Mouse (Mus musculus) limb, embryonic 14.5 days (tissue): ENCODE measurements around the gene 1700012B07Rik. TPM values are rescaled to one million over a fixed set of nuclear protein-coding genes. Genes with fewer than 3 reads are reported as not detected.

Experiments
- ATAC-seq: fragments of 200-750 bp; cut with Nextera tagmentation; 2 replicates; pipeline ENCODE4 v1.8.0; 2017; ENCODE audit warnings: low read depth, moderate number of reproducible peaks, moderate TSS enrichment; ENCODE audit not compliant: low FRiP score
- DNase-seq: peaks from one replicate; pipeline ENCODE4 v3.0.0-alpha.2; 2015; ENCODE audit warnings: low spot score
- H3K27ac ChIP-seq: fragments of 300-500 bp; sonication (generic); replicated peaks from 2 replicates; pipeline ENCODE4 v1.5.1; 2014; ENCODE audit warnings: low read depth, mild to moderate bottlenecking, low read length, moderate library complexity, mixed read lengths
- H3K27me3 ChIP-seq: fragments of 300-500 bp; sonication (generic); 2 replicates; pipeline ENCODE4 v1.6.1; 2014; ENCODE audit warnings: low read length, mixed read lengths; ENCODE audit not compliant: control insufficient read depth, insufficient read depth
- H3K36me3 ChIP-seq: fragments of 300-500 bp; sonication (generic); 2 replicates; pipeline ENCODE4 v1.6.1; 2014; ENCODE audit warnings: mild to moderate bottlenecking, low read length, moderate library complexity, mixed read lengths; ENCODE audit not compliant: control insufficient read depth, insufficient read depth
- H3K4me1 ChIP-seq: fragments of 300-500 bp; sonication (generic); 2 replicates; pipeline ENCODE4 v1.6.1; 2014; ENCODE audit warnings: antibody characterized with exemption, low read length, mixed read lengths; ENCODE audit not compliant: control insufficient read depth, insufficient read depth
- H3K4me2 ChIP-seq: fragments of 300-500 bp; sonication (generic); replicated peaks from 2 replicates; pipeline ENCODE4 v1.6.1; 2014; ENCODE audit warnings: low read depth, mild to moderate bottlenecking, low read length, moderate library complexity; ENCODE audit not compliant: severe bottlenecking
- H3K4me3 ChIP-seq: fragments of 300-500 bp; sonication (generic); replicated peaks from 2 replicates; pipeline ENCODE4 v1.5.1; 2014; ENCODE audit warnings: low read length
- H3K9ac ChIP-seq: fragments of 300-500 bp; sonication (generic); 2 replicates; pipeline ENCODE4 v1.6.1; 2014; ENCODE audit warnings: mild to moderate bottlenecking, low read depth, low read length, moderate library complexity; ENCODE audit not compliant: severe bottlenecking
- H3K9me3 ChIP-seq: fragments of 300-500 bp; sonication (generic); 2 replicates; pipeline ENCODE4 v1.6.1; 2016; ENCODE audit warnings: low read length; ENCODE audit not compliant: control insufficient read depth
- POLR2A ChIP-seq: fragments of 200-500 bp; IDR thresholded peaks from 2 replicates; pipeline ENCODE4 v1.8.0; 2012; ENCODE audit warnings: inconsistent platforms, mild to moderate bottlenecking, moderate library complexity, borderline replicate concordance; ENCODE audit not compliant: insufficient read depth, insufficient read length; ENCODE audit errors: extremely low read depth
- WGBS: fragments of 180-500 bp; shearing (Covaris S2); extraction: QIAGEN DNeasy Blood & Tissue Kit; methylation state at CpG from one replicate; pipeline ENCODE4 v1.1.7; 2014; 5-methylcytosine and 5-hydroxymethylcytosine counted together
- polyA plus RNA-seq, 2 experiments: library from polyadenylated mRNA; depleted of rRNA in 1 of 2; stranded (reverse) in 1 of 2; unstranded in 1 of 2; fragments of >200 nt; fragmentation: Nextera tagmentation in 1 of 2; extraction: Ambion mirVana in 1 of 2; gene quantifications; 2 replicates each; pipeline versions ENCODE4 v1.2.1 to v1.2.3; 2012 to 2014

Gene 1700012B07Rik
- polyA plus RNA-seq, 2 experiments, result not detected

GRCm38 (mm10) chr11:109790221-109790620 is 37.6 kb downstream of the 1700012B07Rik start:
- 85% methylated on average over 8 of the region's 8 CpGs for WGBS

GRCm38 (mm10) chr11:109785392-109785791 is 42.5 kb downstream of the 1700012B07Rik start:
- TF ChIP-seq POLR2A, result no peak
- ATAC-seq (no peak), DNase-seq (no peak)
- H3K27me3 ChIP-seq, result no peaks in the 10 kb centered on the region
- no peak overlapping the region for H3K4me2 ChIP-seq
- H3K9ac ChIP-seq, result no peak overlapping the region
- H3K27ac ChIP-seq, result no peak overlapping the region
- H3K4me3 ChIP-seq, result no peak overlapping the region
- no peaks in the 10 kb centered on the region for H3K4me1 ChIP-seq
- WGBS, result 63% methylated on average over 5 of the region's 5 CpGs
- no peaks in the 10 kb centered on the region for H3K9me3 ChIP-seq
- H3K36me3 ChIP-seq, result no peaks in the 10 kb centered on the region

More at GRCm38 (mm10) chr11:109790221-109790620, 37.6 kb downstream of the 1700012B07Rik start:
- Histone ChIP-seq H3K4me3 (no peak overlapping the region), H3K9ac (no peak overlapping the region), H3K9me3 (no peaks in the 10 kb centered on the region), H3K4me1 (no peaks in the 10 kb centered on the region), H3K27ac (no peak overlapping the region), H3K27me3 (no peaks in the 10 kb centered on the region), H3K36me3 (no peaks in the 10 kb centered on the region), H3K4me2 (no peak overlapping the region)
- TF ChIP-seq POLR2A, result no peak
- no peak for DNase-seq
- no peak for ATAC-seq

- WGBS, result 71% methylated on average over 1 of the region's 1 CpGs
- H3K4me2 ChIP-seq, result no peak overlapping the region
- H3K9ac ChIP-seq, result no peak overlapping the region
- ATAC-seq (no peak), DNase-seq (no peak)
- H3K27ac ChIP-seq, result no peak overlapping the region
- TF ChIP-seq POLR2A, result no peak
- H3K27me3 ChIP-seq, result no peaks in the 10 kb centered on the region
- H3K9me3 ChIP-seq, result no peaks in the 10 kb centered on the region
- H3K4me1 ChIP-seq, result no peaks in the 10 kb centered on the region
- H3K36me3 ChIP-seq, result no peaks in the 10 kb centered on the region
- H3K4me3 ChIP-seq, result no peak overlapping the region
Measured at GRCm38 (mm10) chr11:109771381-109771780, 56.5 kb downstream of the 1700012B07Rik start.

- ATAC-seq (no peak), DNase-seq (no peak)
- Histone ChIP-seq H3K27me3 (no peaks in the 10 kb centered on the region), H3K27ac (no peak overlapping the region), H3K36me3 (no peaks in the 10 kb centered on the region), H3K9ac (no peak overlapping the region), H3K4me1 (no peaks in the 10 kb centered on the region), H3K4me3 (no peak overlapping the region), H3K4me2 (no peak overlapping the region), H3K9me3 (no peaks in the 10 kb centered on the region)
- WGBS, result 60% methylated on average over 14 of the region's 14 CpGs
- no peak for TF ChIP-seq POLR2A
Measured at GRCm38 (mm10) chr11:109770185-109770584, 57.7 kb downstream of the 1700012B07Rik start.

GRCm38 (mm10) chr11:109769091-109769490 is 58.8 kb downstream of the 1700012B07Rik start:
- no peak overlapping the region for H3K9ac ChIP-seq
- H3K4me1 ChIP-seq, result no peaks in the 10 kb centered on the region
- ATAC-seq (no peak), DNase-seq (no peak)
- WGBS, result 86% methylated on average over 5 of the region's 5 CpGs
- H3K4me3 ChIP-seq, result no peak overlapping the region
- H3K9me3 ChIP-seq, result no peaks in the 10 kb centered on the region
- H3K27me3 ChIP-seq, result no peaks in the 10 kb centered on the region
- H3K27ac ChIP-seq, result no peak overlapping the region
- no peak for TF ChIP-seq POLR2A
- H3K4me2 ChIP-seq, result no peak overlapping the region
- H3K36me3 ChIP-seq, result no peaks in the 10 kb centered on the region

- Histone ChIP-seq H3K4me1 (no peaks in the 10 kb centered on the region), H3K9me3 (no peaks in the 10 kb centered on the region), H3K4me3 (no peak overlapping the region), H3K4me2 (no peak overlapping the region), H3K27ac (no peak overlapping the region), H3K36me3 (no peaks in the 10 kb centered on the region), H3K9ac (no peak overlapping the region), H3K27me3 (no peaks in the 10 kb centered on the region)
- no peak for TF ChIP-seq POLR2A
- DNase-seq (no peak), ATAC-seq (no peak)
- 91% methylated on average over 7 of the region's 7 CpGs for WGBS
Measured at GRCm38 (mm10) chr11:109760063-109760462, 67.8 kb downstream of the 1700012B07Rik start.
